Mouse (Mus musculus): Measurements from ENCODE around the gene Ly6g. TPM values are rescaled to one million over a fixed set of nuclear protein-coding genes. Genes with fewer than 3 reads are reported as not detected.
"Not testable (repeated sequence)": the region's sequence is repeated elsewhere in the genome, so short reads cannot be mapped to it uniquely, and the experiment has no call there.

Gene Ly6g
- not detected in 2 replicates for polyA plus RNA-seq (2015; fragmentation: Nextera tagmentation; extraction: Ambion mirVana)

DNA sequence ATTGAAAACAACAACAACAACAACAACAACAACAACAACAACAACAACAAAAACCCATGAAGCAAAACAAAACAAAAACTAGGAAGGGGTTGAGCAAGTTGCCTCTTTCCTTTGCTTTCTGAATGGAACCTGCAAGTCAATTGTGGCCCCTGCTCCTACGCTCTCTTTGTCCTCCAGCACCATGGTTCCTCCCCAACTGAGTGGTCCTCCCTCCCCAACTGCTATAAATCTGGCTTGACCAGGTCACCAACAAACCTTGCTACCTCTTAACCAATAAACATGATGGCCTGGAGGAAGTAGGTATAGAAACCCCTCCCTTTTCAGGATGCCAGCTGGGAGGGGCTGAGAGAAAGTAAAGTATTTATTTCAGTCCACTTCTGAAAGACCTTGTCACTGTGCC, at the start of gene Ly6g:
Gene Ly6g (plus strand): TSS at position 301 of the 400 bp plus-strand sequence.
- H3K4me2 ChIP-seq: no peak within 1 kb of the TSS
- H3K4me1 ChIP-seq: no peaks in the 10 kb centered on the region
- no peak within 1 kb of the TSS for H3K4me3 ChIP-seq
- H3K9ac ChIP-seq: no peak within 1 kb of the TSS
- WGBS: 96% methylated on average over 1 of the region's 1 CpGs
- no peaks in the 10 kb centered on the region for H3K9me3 ChIP-seq
- no peak for ATAC-seq (replicated peaks)
- H3K36me3 ChIP-seq (replicated peaks): no peaks in the 10 kb centered on the region
- no peak within 1 kb of the TSS for H3K27ac ChIP-seq
- H3K27me3 ChIP-seq (replicated peaks): no peaks in the 10 kb centered on the region

- not testable (repeated sequence) for H3K4me3 ChIP-seq; H3K4me1 ChIP-seq; H3K4me2 ChIP-seq; H3K9me3 ChIP-seq; H3K9ac ChIP-seq; H3K27ac ChIP-seq; ATAC-seq (replicated peaks); H3K36me3 ChIP-seq (replicated peaks); H3K27me3 ChIP-seq (replicated peaks)
- WGBS: 81% methylated on average over 2 of the region's 5 CpGs
Observed at GRCm38 (mm10) chr15:75110424-75110823, 44.6 kb upstream of the Ly6g start.

DNA sequence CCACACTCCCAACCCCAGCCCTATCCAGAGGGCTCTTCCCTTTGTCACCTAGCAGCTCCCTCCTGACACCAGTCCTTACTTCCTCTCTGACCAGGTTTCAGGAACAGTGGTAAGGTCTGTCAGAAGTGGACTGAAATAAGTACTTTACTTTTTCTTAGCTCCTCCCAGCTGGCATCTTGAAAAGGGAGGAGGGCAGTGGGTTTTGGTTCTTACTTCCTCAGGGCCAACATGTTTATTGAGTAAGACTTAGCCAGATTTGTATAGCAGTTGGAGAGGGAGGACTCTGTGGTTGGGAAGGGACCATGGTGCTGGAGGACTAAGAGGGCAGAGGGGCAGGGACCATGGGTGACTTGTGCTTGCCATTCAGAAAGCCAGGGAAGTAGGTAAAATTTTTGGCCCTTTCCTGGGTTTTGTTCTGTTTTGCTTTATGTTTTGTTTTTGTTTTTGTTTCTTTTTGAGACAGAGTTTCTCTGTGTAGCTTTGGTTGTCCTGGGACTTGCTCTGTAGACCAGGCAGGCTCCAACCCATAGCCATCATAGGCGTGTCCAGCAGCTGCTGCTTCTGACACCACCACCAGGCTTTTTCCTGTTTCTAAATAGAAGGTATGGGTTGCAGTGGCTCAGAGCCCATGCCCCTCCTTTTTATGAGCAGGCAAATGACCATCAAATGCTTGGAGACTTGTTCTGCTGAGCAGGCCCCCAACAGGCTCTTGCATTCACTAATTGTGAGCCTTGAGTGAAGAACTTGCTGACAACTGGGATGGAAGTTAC, 43.0 kb upstream of the Ly6g start, which contains the start of gene Ly6c2:
Gene Ly6c2 (minus strand): TSS at position 110 of the 770 bp plus-strand sequence.
- H3K9me3 ChIP-seq; H3K36me3 ChIP-seq (replicated peaks); H3K27ac ChIP-seq; H3K4me3 ChIP-seq; ATAC-seq (replicated peaks); H3K27me3 ChIP-seq (replicated peaks); H3K9ac ChIP-seq; H3K4me1 ChIP-seq; H3K4me2 ChIP-seq: not testable (repeated sequence)
- WGBS: 82% methylated on average over 1 of the region's 1 CpGs

DNA sequence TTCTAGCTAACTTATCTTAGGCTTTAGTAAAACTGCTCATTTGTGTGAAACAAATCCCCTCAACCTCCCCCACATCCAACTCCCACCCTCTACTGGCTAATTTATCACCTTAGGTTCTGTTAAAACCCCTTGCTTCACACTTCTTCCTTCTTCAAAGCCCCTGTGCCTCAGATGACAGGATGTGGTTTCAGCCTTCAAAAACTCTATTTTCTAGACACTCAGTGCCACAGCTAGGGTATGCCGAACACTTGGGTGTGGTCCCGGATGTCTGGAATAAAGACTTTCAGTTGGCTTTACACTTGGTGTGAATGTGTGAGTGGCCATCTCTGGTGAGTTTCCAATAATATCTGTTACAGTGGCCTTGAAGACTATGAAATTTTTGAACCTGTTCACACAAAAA, 38.5 kb upstream of the Ly6g start:
- 90% methylated on average over 2 of the region's 2 CpGs for WGBS
- Histone ChIP-seq H3K27ac (no peak overlapping the region), H3K4me1 (no peaks in the 10 kb centered on the region), H3K27me3 (replicated peaks) (no peaks in the 10 kb centered on the region), H3K9me3 (no peaks in the 10 kb centered on the region), H3K9ac (no peak overlapping the region), H3K4me3 (no peak overlapping the region), H3K36me3 (replicated peaks) (no peaks in the 10 kb centered on the region), H3K4me2 (no peak overlapping the region)
- ATAC-seq (replicated peaks): no peak

- not testable (repeated sequence) for H3K4me1 ChIP-seq; H3K9me3 ChIP-seq; H3K27ac ChIP-seq; H3K27me3 ChIP-seq (replicated peaks); H3K4me3 ChIP-seq; H3K36me3 ChIP-seq (replicated peaks); ATAC-seq (replicated peaks); H3K9ac ChIP-seq; H3K4me2 ChIP-seq
- WGBS: 97% methylated on average over 5 of the region's 5 CpGs
Observed at GRCm38 (mm10) chr15:75117481-75117880, 37.6 kb upstream of the Ly6g start.

DNA sequence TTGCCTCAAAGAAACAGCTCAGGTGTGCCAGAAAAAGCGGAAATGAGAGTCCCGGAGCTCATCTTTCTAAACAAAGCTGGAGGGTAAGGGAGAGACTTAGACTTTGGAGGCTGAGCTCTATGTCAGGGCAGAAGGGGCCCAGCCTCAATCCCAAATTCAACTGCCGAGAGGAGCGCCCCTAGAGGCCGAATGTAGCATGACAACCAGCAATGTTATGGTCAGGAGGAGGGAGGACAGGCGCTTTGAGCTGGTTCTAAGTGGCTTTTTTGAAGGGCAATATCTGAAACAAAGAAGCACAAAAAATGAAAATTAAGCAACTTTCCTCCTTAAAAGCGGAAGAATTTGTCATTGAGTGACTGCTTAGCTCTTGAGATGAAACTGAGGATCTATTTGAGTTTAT, 36.3 kb upstream of the Ly6g start:
- H3K36me3 ChIP-seq (replicated peaks); H3K9me3 ChIP-seq; H3K4me3 ChIP-seq; H3K4me2 ChIP-seq; H3K9ac ChIP-seq; ATAC-seq (replicated peaks); H3K27me3 ChIP-seq (replicated peaks); H3K4me1 ChIP-seq; H3K27ac ChIP-seq: not testable (repeated sequence)
- 30% methylated on average over 6 of the region's 7 CpGs for WGBS

- Histone ChIP-seq H3K27me3 (replicated peaks) (no peaks in the 10 kb centered on the region), H3K27ac (no peak overlapping the region), H3K4me2 (no peak overlapping the region), H3K36me3 (replicated peaks) (no peaks in the 10 kb centered on the region), H3K9me3 (no peaks in the 10 kb centered on the region), H3K9ac (no peak overlapping the region), H3K4me1 (no peaks in the 10 kb centered on the region), H3K4me3 (no peak overlapping the region)
- WGBS: 17% methylated on average over 2 of the region's 2 CpGs
- no peak for ATAC-seq (replicated peaks)
Observed at GRCm38 (mm10) chr15:75120066-75120465, 35.0 kb upstream of the Ly6g start.

DNA sequence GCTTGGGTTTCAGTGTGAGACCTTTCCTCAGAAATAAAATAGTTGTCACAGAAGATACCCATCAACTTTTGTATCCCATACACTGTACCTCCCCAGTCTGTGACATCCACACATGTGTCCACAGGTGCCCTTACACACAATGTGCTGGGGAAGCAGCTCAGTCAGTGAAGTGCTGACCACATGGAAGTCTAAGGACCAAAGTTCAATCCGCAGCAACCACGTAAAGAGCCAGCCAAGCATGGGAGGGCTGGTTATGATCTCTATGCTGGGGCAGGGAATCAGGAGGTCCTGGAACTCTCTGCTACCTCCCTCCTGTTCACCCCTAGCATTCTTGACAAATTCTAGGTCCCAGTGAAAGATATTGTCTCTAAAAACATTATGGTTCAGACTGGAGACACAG, 22.7 kb upstream of the Ly6g start:
- H3K27ac ChIP-seq; ATAC-seq (replicated peaks); H3K4me3 ChIP-seq; H3K4me2 ChIP-seq; H3K9me3 ChIP-seq; H3K36me3 ChIP-seq (replicated peaks); H3K27me3 ChIP-seq (replicated peaks); H3K4me1 ChIP-seq; H3K9ac ChIP-seq: not testable (repeated sequence)
- 93% methylated on average over 2 of the region's 2 CpGs for WGBS

DNA sequence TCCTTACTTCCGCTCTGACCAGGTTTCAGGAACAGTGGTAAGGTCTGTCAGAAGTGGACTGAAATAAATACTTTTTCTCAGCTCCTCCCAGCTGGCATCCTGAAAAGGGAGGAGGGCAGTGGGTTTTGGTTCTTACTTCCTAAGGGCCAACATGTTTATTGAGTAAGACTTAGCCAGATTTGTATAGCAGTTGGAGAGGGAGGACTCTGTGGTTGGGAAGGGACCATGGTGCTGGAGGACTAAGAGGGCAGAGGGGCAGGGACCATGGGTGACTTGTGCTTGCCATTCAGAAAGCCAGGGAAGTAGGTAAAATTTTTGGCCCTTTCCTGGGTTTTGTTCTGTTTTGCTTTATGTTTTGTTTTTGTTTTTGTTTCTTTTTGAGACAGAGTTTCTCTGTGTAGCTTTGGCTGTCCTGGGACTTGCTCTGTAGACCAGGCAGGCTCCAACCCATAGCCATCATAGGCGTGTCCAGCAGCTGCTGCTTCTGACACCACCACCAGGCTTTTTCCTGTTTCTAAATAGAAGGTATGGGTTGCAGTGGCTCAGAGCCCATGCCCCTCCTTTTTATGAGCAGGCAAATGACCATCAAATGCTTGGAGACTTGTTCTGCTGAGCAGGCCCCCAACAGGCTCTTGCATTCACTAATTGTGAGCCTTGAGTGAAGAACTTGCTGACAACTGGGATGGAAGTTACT, 19.8 kb upstream of the Ly6g start:
- not testable (repeated sequence) for H3K27me3 ChIP-seq (replicated peaks); ATAC-seq (replicated peaks); H3K4me1 ChIP-seq; H3K27ac ChIP-seq; H3K4me3 ChIP-seq; H3K4me2 ChIP-seq; H3K9ac ChIP-seq; H3K36me3 ChIP-seq (replicated peaks); H3K9me3 ChIP-seq
- WGBS: 99% methylated on average over 2 of the region's 2 CpGs

DNA sequence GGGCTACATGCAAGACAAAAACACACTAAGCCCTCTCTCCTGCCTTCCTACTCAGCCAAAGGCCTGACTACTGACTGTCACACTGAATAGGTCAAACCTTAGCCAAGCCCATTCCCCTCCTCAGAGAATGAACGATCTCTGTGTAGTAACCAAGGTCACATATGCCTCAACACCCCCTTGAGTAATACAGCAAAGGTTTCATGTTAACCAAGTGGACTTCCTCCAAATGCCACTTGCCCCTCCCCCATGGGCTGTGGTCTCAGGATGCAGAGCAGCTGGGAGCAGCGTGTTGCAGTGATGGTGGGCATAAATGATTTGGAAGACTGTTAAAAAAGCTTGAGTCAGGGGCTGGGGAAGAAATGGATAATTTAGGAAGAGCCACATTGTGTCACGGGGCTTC, 17.3 kb upstream of the Ly6g start:
- H3K4me2 ChIP-seq; H3K9me3 ChIP-seq; H3K9ac ChIP-seq; H3K27me3 ChIP-seq (replicated peaks); H3K4me1 ChIP-seq; H3K4me3 ChIP-seq; H3K27ac ChIP-seq; ATAC-seq (replicated peaks); H3K36me3 ChIP-seq (replicated peaks): not testable (repeated sequence)
- WGBS: 62% methylated on average over 3 of the region's 3 CpGs

DNA sequence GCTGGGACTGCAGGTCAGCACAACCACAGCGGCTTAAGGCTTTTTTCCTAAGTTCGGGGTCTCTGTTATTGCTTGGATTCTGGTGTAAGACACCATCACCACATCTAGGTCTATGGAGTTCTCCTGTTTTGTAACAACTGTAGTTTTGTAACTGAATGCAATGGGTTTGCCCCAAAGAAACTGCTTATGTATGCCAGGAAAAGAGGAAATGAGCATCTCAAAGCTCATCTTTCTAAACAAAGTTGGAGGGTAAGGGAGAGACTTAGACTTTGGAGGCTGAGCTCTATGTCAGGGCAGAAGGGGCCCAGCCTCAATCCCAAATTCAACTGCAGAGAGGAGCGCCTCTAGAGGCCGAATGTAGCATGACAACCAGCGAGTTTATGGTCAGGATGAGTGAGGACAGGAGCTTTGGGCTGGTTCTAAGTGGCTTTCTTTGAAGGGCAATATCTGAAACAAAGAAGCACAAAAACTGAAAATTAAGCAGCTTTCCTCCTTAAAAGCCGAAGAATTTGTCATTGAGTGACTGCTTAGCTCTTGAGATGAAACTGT, 13.2 kb upstream of the Ly6g start:
- not testable (repeated sequence) for ATAC-seq (replicated peaks); H3K27me3 ChIP-seq (replicated peaks); H3K36me3 ChIP-seq (replicated peaks); H3K9me3 ChIP-seq; H3K4me3 ChIP-seq; H3K4me1 ChIP-seq; H3K9ac ChIP-seq; H3K4me2 ChIP-seq; H3K27ac ChIP-seq
- WGBS: 40% methylated on average over 6 of the region's 6 CpGs

- Histone ChIP-seq H3K4me1 (no peaks in the 10 kb centered on the region), H3K4me2 (no peak overlapping the region), H3K4me3 (no peak overlapping the region), H3K36me3 (replicated peaks) (no peaks in the 10 kb centered on the region), H3K9me3 (no peaks in the 10 kb centered on the region), H3K27ac (no peak overlapping the region), H3K27me3 (replicated peaks) (no peaks in the 10 kb centered on the region), H3K9ac (no peak overlapping the region)
- ATAC-seq (replicated peaks): no peak
- 72% methylated on average over 3 of the region's 3 CpGs for WGBS
Observed at GRCm38 (mm10) chr15:75143735-75144134, 11.3 kb upstream of the Ly6g start.

- ATAC-seq (replicated peaks): no peak
- H3K27ac ChIP-seq: no peak overlapping the region
Observed at GRCm38 (mm10) chr15:75153087-75153486, 2.0 kb upstream of the Ly6g start.

More at GRCm38 (mm10) chr15:75153087-75153486, 2.0 kb upstream of the Ly6g start:
- Histone ChIP-seq H3K4me1 (no peaks in the 10 kb centered on the region), H3K36me3 (replicated peaks) (no peaks in the 10 kb centered on the region), H3K4me2 (no peak overlapping the region), H3K27me3 (replicated peaks) (no peaks in the 10 kb centered on the region), H3K9me3 (no peaks in the 10 kb centered on the region), H3K9ac (no peak overlapping the region), H3K4me3 (no peak overlapping the region)
